8 mouse cellular contexts compared by ENCODE assay signal in genomic region chr1:132374140-132374872, GRCm38 (mm10). TPM values are rescaled to one million over a fixed set of nuclear protein-coding genes. Genes with fewer than 3 reads are reported as not detected.
DNase-seq lines count a peak whose midpoint lies in the region; ATAC-seq and TF ChIP-seq lines count a peak whose summit lies in the region.

No protein-coding gene starts in this region.

- intact Hi-C loops in gastrocnemius, postnatal 36 days (cut with DNase I) = no loop called here

- H3K27me3 ChIP-seq in heart, embryonic 10.5 days (ENCODE audit: insufficient read depth, poor library complexity, severe bottlenecking) = no peaks in the 10 kb centered on the region
- no peaks in the 10 kb centered on the region for H3K27me3 ChIP-seq in hindbrain, embryonic 12.5 days
- H3K27me3 ChIP-seq in liver, embryonic 12.5 days (replicated peaks) = no peaks in the 10 kb centered on the region

- TF ChIP-seq CTCF in cortical plate, adult 2 months (IDR thresholded peaks at IDR 0.05; ENCODE audit: extremely low read depth, insufficient read depth, low read length) = no peak
- no peak for TF ChIP-seq CTCF in olfactory bulb, adult 2 months (IDR thresholded peaks at IDR 0.05; ENCODE audit: insufficient read depth, low read depth, low read length)

- TF ChIP-seq POLR2A in cortical plate, adult 2 months (IDR thresholded peaks at IDR 0.05; ENCODE audit: extremely low read depth, insufficient read depth, low read length) = no peak
- no peak for TF ChIP-seq POLR2A in olfactory bulb, adult 2 months (IDR thresholded peaks at IDR 0.05; ENCODE audit: insufficient read depth, low read depth, low read length)

- DNase-seq in heart, embryonic 10.5 days (ENCODE audit: low spot score) = no peak
- no peak for DNase-seq in heart, adult 8-10 months (ENCODE audit: low spot score)
- DNase-seq in embryo, embryonic 11 days = no peak
- no peak for DNase-seq in gastrocnemius, postnatal 36 days

- peak overlapping the region; percentile 81 for H3K27ac ChIP-seq in heart, embryonic 10.5 days
- peak overlapping the region; percentile 87 for H3K27ac ChIP-seq in cortical plate, adult 2 months (ENCODE audit: insufficient read depth, low read length)
- peak overlapping the region; percentile 82 for H3K27ac ChIP-seq in hindbrain, embryonic 12.5 days
- H3K27ac ChIP-seq in liver, embryonic 12.5 days = peak overlapping the region; percentile 95
- 0 out of 2 replicates have a peak overlapping the region, but pooled peaks have one; percentile 57 for H3K27ac ChIP-seq in olfactory bulb, adult 2 months (ENCODE audit: insufficient read depth, low read depth, low read length)

- no peak for ATAC-seq in hindbrain, embryonic 12.5 days (ENCODE audit: low FRiP score)
- peak; percentile 89 for ATAC-seq in liver, embryonic 12.5 days

- WGBS in heart, embryonic 10.5 days = 27% methylated on average over 5 of the region's 5 CpGs
- 58% methylated on average over 5 of the region's 5 CpGs for WGBS in hindbrain, embryonic 12.5 days
- 11% methylated on average over 5 of the region's 5 CpGs for whole genome bisulfite sequencing in liver, embryonic 12.5 days (ENCODE audit: insufficient replicate concordance)
- 54% methylated on average over 5 of the region's 5 CpGs for WGBS in olfactory bulb, adult 2 months

- H3K4me3 ChIP-seq in heart, embryonic 10.5 days = no peak overlapping the region
- no peak overlapping the region for H3K4me3 ChIP-seq in cortical plate, adult 2 months (ENCODE audit: insufficient read depth, low read length)
- no peak overlapping the region for H3K4me3 ChIP-seq in hindbrain, embryonic 12.5 days
- peak overlapping the region; percentile 41 for H3K4me3 ChIP-seq in liver, embryonic 12.5 days
- no peak overlapping the region for H3K4me3 ChIP-seq in olfactory bulb, adult 2 months (ENCODE audit: insufficient read depth, low read depth, low read length)

- no peaks in the 10 kb centered on the region for H3K9me3 ChIP-seq in heart, embryonic 10.5 days
- no peaks in the 10 kb centered on the region for H3K9me3 ChIP-seq in hindbrain, embryonic 12.5 days (replicated peaks)
- no peaks in the 10 kb centered on the region for H3K9me3 ChIP-seq in liver, embryonic 12.5 days (replicated peaks)

- H3K36me3 ChIP-seq in heart, embryonic 10.5 days = peaks cover 19% of the 10 kb centered on the region
- peaks cover 22% of the 10 kb centered on the region for H3K36me3 ChIP-seq in hindbrain, embryonic 12.5 days
- H3K36me3 ChIP-seq in liver, embryonic 12.5 days = peaks cover 90% of the 10 kb centered on the region

- H3K4me1 ChIP-seq in heart, embryonic 10.5 days = peaks cover 70% of the 10 kb centered on the region
- H3K4me1 ChIP-seq in cortical plate, adult 2 months (ENCODE audit: control insufficient read depth, insufficient read depth, low read length) = peaks cover 23% of the 10 kb centered on the region
- H3K4me1 ChIP-seq in hindbrain, embryonic 12.5 days = peaks cover 73% of the 10 kb centered on the region
- peaks cover 100% of the 10 kb centered on the region for H3K4me1 ChIP-seq in liver, embryonic 12.5 days
- peaks cover 57% of the 10 kb centered on the region for H3K4me1 ChIP-seq in olfactory bulb, adult 2 months (ENCODE audit: control insufficient read depth, insufficient read depth, low read length)

- H3K4me2 ChIP-seq in hindbrain, embryonic 12.5 days (replicated peaks) = no peak overlapping the region
- peak overlapping the region; percentile 73 for H3K4me2 ChIP-seq in liver, embryonic 12.5 days

- H3K9ac ChIP-seq in hindbrain, embryonic 12.5 days = no peak overlapping the region
- H3K9ac ChIP-seq in liver, embryonic 12.5 days = peak overlapping the region; percentile 65

RNA-seq across cellular contexts. Expression of gene Tmcc2, which starts 16.8 kb away (rescaled TPM):
- 10.1 and 12.6 TPM in 2 replicates for polyA plus RNA-seq in heart, embryonic 10.5 days (2016; fragmentation: Nextera tagmentation; extraction: Ambion mirVana)
- total RNA-seq in heart, adult 8-10 months (2022) = 10 to 100 TPM; 27.5 to 31.3 (median 28.9) TPM
- 124 and 135 TPM in 2 replicates for polyA plus RNA-seq in cortical plate, adult 2 months (2012; rRNA removed)
- polyA plus RNA-seq in hindbrain, embryonic 12.5 days (2016; fragmentation: Nextera tagmentation; extraction: Ambion mirVana) = 36.3 and 37.8 TPM in 2 replicates
- 342 and 350 TPM in 2 replicates for polyA plus RNA-seq in liver, embryonic 12.5 days (2016; fragmentation: Nextera tagmentation; extraction: Ambion mirVana)
- polyA plus RNA-seq in olfactory bulb, adult 2 months (2012; ENCODE audit: insufficient read depth, insufficient read length, low replicate concordance, missing spikeins) = not detected in 2 replicates
- total RNA-seq in gastrocnemius, postnatal 36 days (2021) = 10 to 100 TPM; 29.6 to 34.5 TPM

RNA-seq across cellular contexts. Expression of gene Dstyk, which starts 43.0 kb away (rescaled TPM):
- 10.6 and 10.8 TPM in 2 replicates for polyA plus RNA-seq in heart, embryonic 10.5 days (2016; fragmentation: Nextera tagmentation; extraction: Ambion mirVana)
- 10 to 100 TPM; 15.3 to 16.7 (median 16.0) TPM for total RNA-seq in heart, adult 8-10 months (2022)
- polyA plus RNA-seq in cortical plate, adult 2 months (2012; rRNA removed) = 24.0 TPM in 2 replicates
- polyA plus RNA-seq in hindbrain, embryonic 12.5 days (2016; fragmentation: Nextera tagmentation; extraction: Ambion mirVana) = 14.3 and 14.6 TPM in 2 replicates
- 5.8 and 6.6 TPM in 2 replicates for polyA plus RNA-seq in liver, embryonic 12.5 days (2016; fragmentation: Nextera tagmentation; extraction: Ambion mirVana)
- not detected in 2 replicates for polyA plus RNA-seq in olfactory bulb, adult 2 months (2012; ENCODE audit: insufficient read depth, insufficient read length, low replicate concordance, missing spikeins)
- total RNA-seq in gastrocnemius, postnatal 36 days (2021) = 1 to 10 TPM; 8.9 to 9.2 TPM

RNA-seq across cellular contexts. Expression of gene Nuak2, which starts 58.4 kb away (rescaled TPM):
- 3.0 and 3.4 TPM in 2 replicates for polyA plus RNA-seq in heart, embryonic 10.5 days (2016; fragmentation: Nextera tagmentation; extraction: Ambion mirVana)
- 1 to 10 TPM; 3.8 to 5.2 (median 4.0) TPM for total RNA-seq in heart, adult 8-10 months (2022)
- polyA plus RNA-seq in cortical plate, adult 2 months (2012; rRNA removed) = 1.1 TPM in 2 replicates
- polyA plus RNA-seq in hindbrain, embryonic 12.5 days (2016; fragmentation: Nextera tagmentation; extraction: Ambion mirVana) = 29.7 and 30.0 TPM in 2 replicates
- 1.3 and 1.7 TPM in 2 replicates for polyA plus RNA-seq in liver, embryonic 12.5 days (2016; fragmentation: Nextera tagmentation; extraction: Ambion mirVana)
- not detected in 2 replicates for polyA plus RNA-seq in olfactory bulb, adult 2 months (2012; ENCODE audit: insufficient read depth, insufficient read length, low replicate concordance, missing spikeins)
- under 1 TPM; 0.59 to 0.99 TPM for total RNA-seq in gastrocnemius, postnatal 36 days (2021)
